Mouse (Mus musculus): ENCODE results near the gene Dennd4a. TPM values are rescaled to one million over a fixed set of nuclear protein-coding genes. Genes with fewer than 3 reads are reported as not detected.

Gene Dennd4a
- total RNA-seq, 2 experiments from 2014 or later: 48.7 to 52.2 TPM

DNA sequence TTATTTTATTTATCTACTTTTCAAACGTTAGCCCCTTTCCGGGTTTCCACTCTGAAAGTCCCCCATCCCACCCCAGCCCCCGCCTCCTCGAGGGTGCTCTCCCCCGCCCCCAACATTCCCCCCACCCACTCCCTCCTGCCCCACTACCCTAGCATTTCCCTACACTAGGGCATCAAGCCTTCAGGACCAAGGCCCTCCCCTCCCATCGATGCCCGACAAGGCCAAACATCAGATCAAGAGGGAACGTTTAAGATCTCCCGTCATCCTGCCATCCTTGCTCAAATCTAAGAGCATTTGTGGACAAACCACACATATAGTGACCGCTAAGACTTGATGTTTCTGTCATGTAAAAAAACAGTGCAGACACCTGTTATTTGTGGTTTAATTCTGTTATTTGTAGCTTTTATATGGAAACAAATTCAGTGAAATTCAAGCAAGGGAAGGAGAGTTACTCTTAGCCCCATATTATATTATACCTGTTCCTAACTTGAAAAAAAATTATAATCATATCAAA is 21.2 kb upstream of the Dennd4a start:
- DNase-seq (ENCODE audit: low spot score in 2 of 2): no peak

DNA sequence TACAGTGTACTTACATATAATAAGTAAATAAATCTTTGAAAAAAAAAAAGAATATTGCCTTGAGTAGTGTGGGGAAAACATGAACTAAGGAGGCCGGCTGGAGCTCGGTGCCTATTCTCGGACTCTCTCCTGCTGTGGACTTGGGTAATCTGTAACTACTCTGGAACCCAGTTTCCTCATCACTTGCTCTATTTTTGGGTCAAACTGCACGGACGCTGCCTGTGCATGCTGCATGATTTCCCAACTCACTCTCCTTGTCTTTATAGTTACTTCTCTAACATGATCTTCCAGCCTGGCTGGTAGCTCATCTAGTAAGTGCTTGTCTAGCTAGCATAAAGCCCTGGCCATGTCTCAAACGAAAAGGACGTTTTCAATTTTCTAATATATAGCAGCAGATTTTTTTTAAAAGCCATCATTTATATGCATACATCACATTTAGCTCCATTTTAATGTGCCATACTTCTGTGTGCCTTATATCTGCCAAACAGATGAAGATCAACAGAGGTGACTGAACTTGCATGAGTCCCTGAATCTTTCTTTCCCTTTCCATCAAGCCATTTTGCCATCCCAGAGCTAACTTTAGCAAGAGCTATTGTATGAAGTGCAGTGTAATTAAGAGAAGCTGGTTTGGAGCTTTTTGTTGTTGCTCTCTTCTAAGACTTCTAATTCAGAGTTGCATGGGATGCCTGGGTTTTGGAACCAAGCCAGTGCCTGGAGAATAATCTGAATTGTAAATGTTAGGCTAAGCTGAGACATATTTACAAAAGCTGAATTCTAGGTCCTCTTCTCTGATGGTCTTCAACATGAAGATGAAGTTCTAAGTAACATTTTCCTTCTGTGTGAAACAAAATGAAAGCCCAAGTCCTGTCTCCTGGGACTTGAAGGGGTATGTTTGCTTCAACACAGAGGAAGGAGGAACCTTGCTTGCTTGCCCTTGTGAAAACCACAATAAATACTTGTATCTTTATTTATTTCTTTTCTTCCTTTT is 20.2 kb upstream of the Dennd4a start:
- no peak for DNase-seq (ENCODE audit: low spot score in 2 of 2)

DNA sequence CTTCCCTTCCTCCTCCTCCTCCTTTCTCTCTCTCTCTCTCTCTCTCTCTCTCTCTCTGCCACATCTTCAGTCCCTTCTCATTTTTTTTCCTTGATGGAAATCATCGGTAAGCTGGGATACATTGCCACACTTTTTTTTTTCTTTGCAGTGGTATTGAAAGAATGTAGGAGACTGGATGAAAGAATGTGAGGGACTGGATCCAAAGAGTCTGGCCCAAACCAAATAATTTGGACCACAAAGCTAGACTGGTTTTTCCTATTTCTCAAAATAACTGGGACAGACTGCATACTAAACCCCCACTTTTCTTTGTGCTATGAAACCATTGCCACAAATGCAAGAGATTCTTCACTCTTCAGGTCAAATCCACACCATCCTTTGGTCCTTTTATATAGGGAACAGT is 19.5 kb upstream of the Dennd4a start:
- no peak for DNase-seq (ENCODE audit: low spot score in 2 of 2)

DNA sequence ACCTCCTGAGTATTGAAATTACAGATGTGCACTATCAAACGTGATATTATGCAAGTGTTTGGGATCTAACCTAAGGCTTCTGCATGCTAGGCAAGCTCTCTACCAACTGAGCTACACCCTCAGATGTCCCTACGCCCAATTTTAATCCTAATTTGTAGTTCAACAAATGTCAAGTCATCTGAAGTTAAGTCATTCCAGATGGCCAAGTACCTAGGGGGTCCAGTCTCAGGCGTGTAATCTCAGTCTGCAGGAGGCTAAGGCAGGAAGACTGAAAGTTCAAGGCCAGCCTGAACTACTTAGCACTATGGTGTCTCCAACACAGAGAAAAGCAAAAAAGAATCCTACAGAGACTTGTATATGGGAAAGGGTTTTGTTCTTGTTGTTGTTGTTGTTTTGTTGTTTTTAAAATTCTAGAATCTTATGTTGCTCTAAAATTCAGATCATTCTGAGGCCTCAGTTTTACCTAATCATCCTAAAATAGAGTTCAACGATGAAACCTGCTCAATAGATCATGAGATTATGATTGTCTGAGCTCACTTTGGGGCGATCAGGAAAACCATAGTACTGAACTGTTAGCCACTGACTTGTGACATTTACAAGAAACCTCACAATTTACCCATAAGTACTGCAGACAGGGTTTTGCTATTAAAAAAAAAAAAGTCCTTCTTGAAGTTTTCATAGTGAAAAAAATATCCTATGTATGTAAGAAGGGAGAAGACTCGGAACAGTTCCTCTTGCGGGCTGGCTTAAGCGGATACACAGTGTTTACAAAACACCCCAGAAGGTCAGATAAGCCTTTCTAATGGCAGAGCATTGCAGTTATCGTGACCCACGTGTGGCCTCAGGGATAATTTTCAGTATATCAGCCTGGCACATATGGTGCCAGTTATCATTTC is 18.5 kb upstream of the Dennd4a start:
- DNase-seq (ENCODE audit: low spot score in 2 of 2): no peak

DNA sequence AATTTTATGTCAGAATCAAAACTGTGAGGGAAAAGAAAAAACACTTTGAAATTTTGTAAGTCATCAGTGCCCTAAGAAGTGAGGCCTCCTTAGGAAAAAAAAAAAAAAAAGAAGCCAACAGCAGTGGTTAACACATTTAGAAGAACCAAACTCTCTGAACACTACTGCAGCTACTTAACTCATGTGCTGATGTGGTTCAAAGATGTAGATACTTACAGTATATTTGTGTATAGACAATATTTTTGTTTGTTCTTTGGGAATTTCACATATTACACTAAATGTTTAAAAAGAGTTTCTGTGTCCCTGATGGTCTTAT is 17.9 kb upstream of the Dennd4a start:
- no peak for DNase-seq (ENCODE audit: low spot score in 2 of 2)

DNA sequence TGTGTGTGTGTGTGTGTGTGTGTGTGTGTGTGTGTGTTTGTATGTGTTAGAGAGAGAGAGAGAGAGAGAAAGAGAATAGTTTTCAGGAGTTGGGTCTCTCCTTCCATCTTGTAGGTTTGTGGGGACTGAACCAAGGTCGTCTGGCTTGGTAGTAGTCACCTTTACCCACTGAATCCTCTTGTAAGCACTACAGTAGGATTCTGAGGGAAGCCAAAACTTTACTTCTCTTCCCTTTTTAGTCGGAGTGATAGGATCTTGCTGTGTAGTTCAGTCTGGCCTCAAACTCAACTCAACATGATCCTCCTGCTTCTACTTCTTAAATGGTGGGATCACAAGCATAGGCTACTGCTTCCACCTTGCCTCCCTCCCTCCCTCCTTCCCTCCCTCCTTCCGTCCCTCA is 17.3 kb upstream of the Dennd4a start:
- no peak for DNase-seq (ENCODE audit: low spot score in 2 of 2)

DNA sequence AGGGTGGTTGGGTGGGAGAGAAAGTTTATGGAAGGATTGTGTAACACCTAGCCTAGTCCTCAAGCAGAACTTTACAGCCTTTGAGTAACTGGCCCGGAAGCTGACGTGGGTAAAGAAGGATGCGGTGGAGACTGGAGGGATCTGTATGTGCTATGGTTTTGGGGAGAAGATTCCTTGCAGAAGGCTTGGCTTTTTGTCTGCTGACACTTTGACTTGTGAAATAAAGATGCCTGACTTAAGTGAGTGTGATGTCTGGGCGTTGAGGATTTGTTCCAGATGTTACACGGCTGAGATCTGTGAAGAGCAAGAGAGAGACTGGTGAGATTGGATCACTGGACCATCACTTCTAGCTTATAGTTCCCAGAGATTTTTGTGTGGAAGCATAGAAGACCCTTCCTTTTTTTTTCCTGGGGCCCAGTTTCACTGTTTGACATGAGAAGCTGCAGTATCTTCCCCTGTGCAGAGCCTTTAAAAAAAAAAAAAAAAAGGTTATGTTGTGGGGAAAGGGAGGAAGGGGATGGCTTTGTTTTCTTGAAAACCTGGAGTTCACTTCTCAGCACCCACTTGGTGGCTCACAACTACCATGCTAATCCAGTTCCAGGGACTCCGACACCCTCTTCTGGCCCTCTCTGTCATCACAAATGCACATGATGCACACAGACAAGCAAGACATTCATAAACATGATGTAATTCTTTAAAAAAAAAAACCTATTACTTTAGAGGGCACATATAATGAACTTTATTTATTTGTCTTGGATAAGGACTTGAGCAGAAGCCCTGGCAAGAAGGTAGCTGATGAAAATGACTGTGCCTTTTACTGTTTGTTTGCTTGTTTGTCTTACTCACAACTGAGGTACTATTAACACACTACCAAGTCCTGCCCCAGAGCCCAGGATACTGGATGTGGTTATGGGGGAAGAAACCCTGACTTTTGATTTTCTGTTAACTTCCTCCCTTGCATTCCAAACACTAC is 16.4 kb upstream of the Dennd4a start:
- no peak for DNase-seq (ENCODE audit: low spot score in 2 of 2)

DNA sequence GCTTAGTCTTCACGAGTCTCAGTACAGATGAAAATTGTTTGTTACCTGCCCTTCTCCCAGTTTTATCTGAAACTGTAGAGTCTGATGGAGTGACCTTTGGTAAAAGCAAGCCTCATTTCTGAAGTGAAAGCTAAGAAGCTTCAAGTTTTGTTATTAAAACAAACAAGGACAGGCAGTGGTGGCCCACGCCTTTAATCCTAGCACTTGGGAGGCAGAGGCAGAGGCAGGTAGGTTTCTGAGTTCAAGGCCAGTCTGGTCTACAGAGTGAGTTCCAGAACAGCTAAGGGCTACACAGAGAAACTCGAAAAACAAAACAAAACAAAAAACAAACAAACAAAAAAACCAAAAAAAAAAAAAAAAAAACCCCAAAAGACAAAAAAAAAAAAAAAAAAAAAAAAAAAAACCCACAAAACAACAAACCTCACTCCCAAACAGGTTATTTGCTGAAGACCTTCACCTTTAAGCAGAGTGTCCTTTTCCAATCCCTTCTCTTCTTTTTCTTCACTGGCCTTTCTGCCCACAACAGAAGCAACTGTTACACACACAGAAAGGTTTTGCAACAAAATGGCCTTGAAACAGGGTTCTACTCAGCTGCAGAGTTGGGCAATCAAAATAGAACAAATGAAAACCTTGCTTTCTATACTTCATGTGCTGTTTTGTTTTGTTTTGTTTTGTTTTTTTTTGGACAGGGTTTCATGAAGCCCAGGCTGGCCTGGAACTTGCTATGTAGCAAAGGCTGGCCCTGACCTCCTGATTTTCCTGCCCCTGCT is 15.1 kb upstream of the Dennd4a start:
- no peak for DNase-seq (ENCODE audit: low spot score in 2 of 2)

DNA sequence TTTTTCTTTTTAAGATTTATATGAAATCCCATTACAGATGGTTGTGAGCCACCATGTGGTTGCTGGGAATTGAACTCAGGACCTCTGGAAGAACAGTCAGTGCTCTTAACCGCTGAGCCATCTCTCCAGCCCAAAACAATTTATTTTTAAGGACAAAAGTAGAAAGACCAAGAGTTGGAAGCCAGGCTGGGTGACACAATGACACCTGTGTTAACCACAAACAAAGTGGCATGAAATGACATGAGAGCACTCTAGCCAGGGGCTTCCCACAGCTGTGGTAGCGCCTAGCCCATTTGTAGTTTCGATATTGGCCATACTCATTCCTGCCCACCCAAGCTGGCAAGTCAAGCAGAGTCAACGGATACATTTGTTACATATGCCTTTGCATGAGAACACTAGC is 13.7 kb upstream of the Dennd4a start:
- DNase-seq (ENCODE audit: low spot score in 2 of 2): no peak

DNA sequence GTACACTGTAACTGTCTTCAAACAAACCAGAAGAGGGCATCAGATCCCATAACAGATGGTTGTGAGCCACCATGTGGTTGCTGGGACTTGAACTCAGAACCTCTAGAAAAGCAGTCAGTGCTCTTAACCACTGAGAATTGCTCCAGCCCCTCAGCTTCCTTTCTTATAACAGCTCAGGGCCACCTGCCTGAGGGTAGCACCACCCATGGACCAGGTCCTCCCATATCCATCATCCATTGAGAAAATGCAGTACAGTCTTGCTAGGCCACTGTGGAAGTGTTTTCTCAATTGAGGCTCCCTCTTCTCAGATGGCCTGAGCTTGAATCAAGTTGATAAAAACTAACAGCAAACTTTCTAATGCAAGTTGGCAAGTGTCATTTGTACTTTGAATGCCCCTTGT is 13.0 kb upstream of the Dennd4a start:
- DNase-seq (ENCODE audit: low spot score in 2 of 2): no peak

DNA sequence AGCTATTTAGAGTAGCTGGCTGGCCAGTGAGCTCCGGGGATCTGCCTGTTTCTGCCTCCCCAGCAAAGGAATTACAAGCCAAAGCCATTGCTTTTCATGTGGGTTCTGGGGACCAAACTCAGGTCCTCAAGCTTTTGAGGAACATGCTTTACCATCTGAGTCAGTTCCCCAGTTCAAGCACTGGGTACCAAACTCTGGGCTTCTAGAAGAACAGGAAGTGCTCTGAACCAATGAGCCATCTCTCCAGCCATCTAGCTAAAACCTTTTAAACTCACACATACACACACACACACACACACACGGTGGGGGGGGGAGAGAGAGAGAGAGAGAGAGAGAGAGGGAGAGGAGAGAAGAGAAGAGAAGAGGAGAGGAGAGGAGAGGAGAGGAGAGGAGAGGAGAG is 12.3 kb upstream of the Dennd4a start:
- DNase-seq (ENCODE audit: low spot score in 2 of 2): no peak

DNA sequence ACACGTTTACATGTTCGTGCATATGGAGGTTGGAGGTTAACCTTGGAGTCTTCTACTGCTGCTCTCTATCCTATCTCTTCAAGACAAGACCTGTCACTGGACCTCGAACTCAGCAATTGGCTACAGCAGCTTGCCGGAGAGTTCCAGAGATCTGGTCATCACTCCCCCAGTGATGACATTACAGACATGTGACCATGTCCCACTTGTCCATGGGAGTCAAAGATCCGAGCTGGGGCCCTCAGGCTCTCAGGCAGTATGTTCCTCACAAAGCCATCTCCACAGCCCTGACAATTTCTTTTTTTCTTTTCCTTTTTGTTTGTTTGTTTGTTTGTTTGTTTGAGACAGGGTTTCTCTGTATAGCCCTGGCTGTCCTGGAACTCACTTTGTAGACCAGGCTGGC is 11.6 kb upstream of the Dennd4a start:
- no peak for DNase-seq (ENCODE audit: low spot score in 2 of 2)

DNA sequence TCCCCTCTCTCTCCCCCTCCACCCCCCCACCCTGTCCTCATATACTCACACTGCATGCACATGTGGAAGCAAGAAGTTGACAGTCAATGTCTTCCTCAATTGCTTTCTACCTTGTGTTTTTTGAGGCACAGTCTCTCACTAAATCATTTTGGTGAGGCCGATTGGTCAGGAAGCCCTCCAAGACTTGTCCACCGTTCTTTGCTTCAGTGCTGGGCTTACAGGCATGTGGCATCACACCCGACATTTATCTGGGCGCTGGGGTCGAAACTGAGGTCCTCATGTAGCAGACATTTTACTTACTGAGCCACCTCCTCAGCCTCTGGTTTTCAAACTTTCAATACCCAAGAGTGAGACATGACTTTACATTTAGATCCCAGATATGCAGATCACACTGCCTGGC is 8.6 kb upstream of the Dennd4a start:
- DNase-seq (ENCODE audit: low spot score in 2 of 2): no peak

DNA sequence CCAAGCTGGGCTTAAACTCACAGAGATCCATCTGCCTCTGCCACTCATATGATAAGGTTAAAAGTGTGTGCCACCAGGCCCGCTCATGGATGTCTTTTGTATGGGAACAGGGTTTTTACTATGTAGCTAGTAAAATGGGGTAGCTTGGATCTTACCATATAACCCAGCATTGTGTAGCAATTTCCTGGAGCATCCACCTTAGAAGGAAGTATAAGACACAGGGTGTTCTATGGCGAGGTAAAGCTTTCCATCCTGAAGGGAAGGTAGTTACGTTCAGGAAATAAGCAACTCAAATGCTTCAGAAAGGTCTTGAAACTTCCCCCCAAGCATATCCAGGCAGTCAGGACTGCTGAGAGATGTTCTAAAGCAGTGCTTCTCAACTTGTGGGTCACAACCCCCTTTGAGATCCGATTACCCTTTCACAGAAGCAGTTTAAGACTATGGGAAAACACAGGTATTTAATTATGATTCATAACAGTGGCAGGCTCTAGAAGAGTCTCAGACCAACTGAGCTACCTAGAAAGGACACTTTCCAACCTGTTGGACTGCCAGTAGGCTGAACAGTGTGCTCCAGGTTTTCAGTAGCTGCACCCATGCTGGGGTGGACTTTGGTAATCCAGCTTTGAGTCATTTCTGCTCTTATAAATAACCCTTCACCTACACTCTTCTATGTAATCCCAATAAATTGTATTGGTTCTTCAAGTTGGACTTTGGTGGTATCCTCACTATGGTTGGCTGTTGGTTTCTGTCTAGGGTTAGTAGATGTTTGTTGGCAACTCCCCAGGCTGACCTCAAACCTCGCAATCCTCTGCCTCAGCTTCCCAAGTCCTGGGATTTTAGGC is 7.5 kb upstream of the Dennd4a start:
- no peak for DNase-seq (ENCODE audit: low spot score in 2 of 2)

DNA sequence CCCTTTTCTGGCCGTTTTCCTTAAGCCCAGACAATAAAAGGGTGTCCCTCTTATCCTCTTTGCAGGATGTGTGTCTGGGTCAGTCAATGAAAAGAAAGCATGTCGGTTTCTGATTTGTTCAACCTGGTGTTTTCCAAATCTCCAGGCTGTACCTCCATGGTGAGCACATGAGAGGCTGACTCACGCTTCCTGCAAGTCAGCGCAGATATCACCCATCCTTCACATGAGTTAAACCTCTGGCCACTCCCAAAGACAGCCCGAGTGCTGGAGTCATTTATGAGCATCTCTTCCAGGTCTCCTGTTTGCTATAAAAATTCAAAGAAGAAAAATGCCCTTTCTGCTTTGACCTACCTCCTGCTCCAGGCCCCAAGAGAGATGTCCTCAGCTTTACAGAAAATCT is 5.3 kb upstream of the Dennd4a start:
- no peak for DNase-seq (ENCODE audit: low spot score in 2 of 2)

DNA sequence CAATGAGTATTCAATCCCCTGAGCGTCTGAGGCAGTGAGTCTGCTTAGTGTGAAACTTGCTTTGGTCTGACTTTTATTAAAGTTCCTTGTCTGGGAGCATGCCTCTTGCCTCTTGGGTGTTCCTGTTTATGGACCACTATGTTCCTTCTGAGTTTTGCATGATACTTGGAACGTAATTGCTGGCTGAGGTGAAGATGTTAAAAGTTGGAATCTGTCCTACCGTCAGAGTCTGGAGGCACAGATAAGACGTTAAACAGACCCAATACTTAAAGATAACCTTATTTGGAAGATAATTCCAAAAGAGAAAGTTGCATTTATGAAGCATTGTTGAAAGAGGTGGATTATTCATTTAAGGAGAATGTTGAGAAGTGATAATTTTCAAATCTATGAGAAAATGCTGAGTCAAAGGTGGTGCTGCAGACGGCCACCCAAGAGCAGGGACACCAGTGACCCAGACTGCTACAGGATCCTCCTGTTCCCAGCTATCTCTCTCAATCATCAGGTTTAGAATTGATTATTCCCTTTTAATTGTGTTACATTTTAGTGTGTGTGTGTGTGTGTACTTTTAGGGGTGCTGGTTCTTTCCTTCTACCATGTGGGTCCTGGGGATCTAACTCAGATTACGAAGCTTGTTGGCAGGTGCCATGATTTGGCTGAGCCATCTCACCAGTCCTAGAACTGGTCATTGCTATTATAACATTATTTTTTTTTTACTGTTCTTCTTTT is 4.6 kb upstream of the Dennd4a start:
- no peak for DNase-seq (ENCODE audit: low spot score in 2 of 2)

DNA sequence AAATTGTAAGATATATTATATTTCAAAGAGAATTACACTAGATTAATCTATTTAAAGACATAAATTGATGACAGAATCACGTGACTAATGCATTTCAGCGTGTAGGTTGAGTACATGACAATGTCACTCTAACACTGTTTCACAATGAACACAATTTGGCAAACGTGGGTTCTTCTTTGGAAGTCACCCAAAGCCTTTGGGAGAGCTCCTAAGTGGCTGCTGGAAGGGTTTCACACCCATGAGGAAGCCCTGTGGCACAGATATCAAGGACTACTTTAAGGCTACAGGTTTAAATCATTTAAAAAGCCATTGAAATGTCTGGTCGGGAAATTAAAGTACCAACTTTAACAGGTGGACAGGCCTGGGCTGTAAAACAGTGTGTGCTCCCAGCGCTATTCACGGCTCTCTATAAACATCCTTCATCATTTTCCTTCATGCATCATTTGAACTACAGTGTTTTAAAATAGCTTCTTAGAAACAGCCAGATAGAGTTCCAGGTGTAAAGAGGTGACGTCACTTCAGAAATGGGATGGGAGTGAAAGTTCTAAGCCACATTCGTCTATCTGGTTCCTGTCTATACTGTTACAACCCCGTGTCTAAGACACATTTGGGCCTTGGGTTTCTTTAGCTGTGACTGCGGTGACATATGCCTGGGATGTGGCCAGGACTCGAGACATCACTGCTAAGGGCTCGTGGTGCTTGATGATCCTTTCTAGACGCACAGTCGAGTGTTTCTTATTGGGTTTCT is 3.9 kb upstream of the Dennd4a start:
- DNase-seq (ENCODE audit: low spot score in 2 of 2): no peak

DNA sequence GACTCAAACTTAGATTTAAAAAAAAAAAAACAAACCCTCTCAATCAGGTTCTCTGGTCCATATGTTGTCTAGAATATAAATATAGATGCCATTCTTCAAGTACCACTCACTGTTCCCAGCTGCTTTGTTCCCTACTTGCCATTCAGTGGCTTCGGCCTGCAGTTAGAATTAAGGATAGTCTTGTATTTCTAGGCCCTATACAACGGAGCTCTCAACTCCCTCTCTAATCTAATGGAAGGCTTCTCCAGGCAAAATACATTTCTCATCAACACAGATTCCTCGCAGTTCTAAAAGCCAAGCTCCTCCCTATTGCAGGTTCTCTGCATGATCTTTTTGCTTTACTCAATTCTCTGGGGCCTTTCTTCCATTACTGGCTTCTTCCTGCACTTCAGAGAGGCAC is 1.3 kb upstream of the Dennd4a start:
- no peak for DNase-seq (ENCODE audit: low spot score in 2 of 2)

Data from layer of hippocampus, postnatal 14 days (tissue).